Mouse (Mus musculus): ENCODE results near the gene 1700092M07Rik.
A peak's percentile ranks its signal among the peaks of the same experiment; 100 is the strongest.
"Not testable (repeated sequence)": the region's sequence is repeated elsewhere in the genome, so short reads cannot be mapped to it uniquely, and the experiment has no call there.

Gene 1700092M07Rik

GRCm38 (mm10) chr19:8716767-8717475 is 23.6 kb upstream of the 1700092M07Rik start:
- ATAC-seq (ENCODE audit: low TSS enrichment): no peak

- no peak for ATAC-seq (ENCODE audit: low TSS enrichment)
Observed at GRCm38 (mm10) chr19:8718357-8718756, 22.2 kb upstream of the 1700092M07Rik start.

GRCm38 (mm10) chr19:8719037-8719436 is 21.5 kb upstream of the 1700092M07Rik start:
- ATAC-seq (ENCODE audit: low TSS enrichment): not testable (repeated sequence)

DNA sequence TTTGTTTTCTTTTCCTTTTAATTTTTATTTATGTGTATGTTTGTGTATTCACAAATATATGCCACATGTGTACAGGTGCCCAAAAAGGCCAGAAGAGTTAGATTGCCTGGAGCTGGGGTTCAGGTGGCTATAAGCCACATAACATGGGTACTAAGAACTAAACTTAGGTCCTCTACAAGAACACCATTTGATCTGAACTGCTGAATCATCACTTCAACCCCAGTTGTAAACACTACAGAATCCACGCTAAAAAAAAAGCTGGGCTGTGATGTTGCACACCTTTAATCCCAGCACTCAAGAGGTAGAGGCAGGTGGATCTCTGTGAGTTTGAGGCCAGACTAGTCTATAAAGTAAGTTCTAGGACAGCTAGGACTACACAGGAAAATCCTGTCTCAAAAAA is 19.1 kb upstream of the 1700092M07Rik start:
- ATAC-seq (ENCODE audit: low TSS enrichment): no peak

DNA sequence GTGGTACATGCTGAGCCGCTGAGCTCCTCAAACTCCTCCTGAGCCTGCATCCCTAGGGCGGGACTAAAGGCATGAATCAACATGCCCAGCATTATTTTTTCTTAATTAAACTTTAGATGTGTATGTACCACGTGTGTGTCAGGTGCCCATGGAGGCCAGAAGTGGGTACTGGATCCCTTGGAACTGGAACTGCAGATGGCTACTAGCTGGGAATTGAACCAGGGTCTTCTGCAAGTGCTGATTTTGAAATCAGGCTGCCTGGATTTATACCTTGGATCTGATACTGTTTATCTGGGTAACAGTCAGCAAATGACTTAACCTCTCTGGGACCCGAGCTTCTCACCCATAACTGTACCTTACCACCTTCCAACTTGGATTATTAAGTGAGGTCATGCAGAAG is 18.5 kb upstream of the 1700092M07Rik start:
- no peak for ATAC-seq (ENCODE audit: low TSS enrichment)

DNA sequence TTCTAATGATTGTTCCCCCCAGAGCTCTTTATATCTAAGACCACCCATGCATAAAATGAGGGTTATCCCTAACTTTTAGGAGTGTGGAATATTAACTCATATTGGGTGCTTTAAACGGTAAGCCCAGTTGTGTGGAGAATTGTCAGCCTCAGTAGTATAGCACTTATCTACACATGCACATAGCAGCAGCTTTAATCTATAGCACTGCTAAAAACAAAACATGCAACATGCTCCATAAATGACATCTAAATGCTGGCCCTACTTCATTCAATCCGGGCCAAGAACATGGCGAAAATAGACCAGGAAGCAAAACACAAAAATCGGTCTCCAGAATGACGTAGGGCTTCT is 18.0 kb upstream of the 1700092M07Rik start:
- ATAC-seq (ENCODE audit: low TSS enrichment): no peak; the same call in 1 of the 2 replicates

- ATAC-seq (ENCODE audit: low TSS enrichment): peak; percentile 94
Observed at GRCm38 (mm10) chr19:8722907-8723573, 17.5 kb upstream of the 1700092M07Rik start, which contains the start of gene Slc3a2. Gene Slc3a2 (minus strand): TSS chr19:8723369.

DNA sequence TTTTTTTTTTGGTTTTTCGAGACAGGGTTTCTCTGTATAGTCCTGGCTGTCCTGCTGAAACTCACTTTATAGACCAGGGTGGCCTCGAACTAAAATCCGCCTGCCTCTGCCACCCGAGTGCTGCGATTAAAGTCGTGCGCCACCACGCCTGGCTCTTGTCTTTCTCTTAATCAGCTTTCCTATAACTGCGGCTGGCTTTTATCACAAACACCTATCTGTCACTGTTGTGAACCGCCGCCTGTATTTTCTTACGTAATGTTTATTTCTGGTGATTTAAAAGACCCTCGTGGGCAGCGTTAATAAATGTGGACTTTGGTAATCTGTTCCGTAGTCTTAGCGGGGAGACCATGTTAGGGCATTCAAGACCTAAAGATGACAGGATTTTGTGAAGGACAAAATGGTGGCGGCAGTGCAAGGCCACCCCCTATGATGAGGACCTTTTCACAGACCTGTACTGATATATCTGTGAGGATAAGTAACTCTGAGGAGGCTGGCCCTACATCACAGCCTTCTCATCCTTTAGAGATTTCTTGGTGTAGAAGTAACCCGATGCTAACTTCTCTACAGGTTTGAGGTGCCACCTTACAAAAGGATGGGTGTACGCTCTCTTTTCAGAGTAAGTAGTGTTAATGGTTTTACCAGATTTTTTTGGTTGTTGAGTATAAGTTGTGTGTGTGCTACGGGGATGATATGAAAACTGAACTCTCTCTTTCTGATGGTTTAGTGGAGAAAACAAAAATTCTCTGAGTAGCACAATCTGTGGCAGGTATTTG is 16.8 kb upstream of the 1700092M07Rik start:
- no peak for ATAC-seq (ENCODE audit: low TSS enrichment)

- no peak for ATAC-seq (ENCODE audit: low TSS enrichment)
Observed at GRCm38 (mm10) chr19:8724392-8724791, 16.1 kb upstream of the 1700092M07Rik start.

GRCm38 (mm10) chr19:8725081-8725613 is 15.4 kb upstream of the 1700092M07Rik start:
- ATAC-seq (ENCODE audit: low TSS enrichment): no peak

DNA sequence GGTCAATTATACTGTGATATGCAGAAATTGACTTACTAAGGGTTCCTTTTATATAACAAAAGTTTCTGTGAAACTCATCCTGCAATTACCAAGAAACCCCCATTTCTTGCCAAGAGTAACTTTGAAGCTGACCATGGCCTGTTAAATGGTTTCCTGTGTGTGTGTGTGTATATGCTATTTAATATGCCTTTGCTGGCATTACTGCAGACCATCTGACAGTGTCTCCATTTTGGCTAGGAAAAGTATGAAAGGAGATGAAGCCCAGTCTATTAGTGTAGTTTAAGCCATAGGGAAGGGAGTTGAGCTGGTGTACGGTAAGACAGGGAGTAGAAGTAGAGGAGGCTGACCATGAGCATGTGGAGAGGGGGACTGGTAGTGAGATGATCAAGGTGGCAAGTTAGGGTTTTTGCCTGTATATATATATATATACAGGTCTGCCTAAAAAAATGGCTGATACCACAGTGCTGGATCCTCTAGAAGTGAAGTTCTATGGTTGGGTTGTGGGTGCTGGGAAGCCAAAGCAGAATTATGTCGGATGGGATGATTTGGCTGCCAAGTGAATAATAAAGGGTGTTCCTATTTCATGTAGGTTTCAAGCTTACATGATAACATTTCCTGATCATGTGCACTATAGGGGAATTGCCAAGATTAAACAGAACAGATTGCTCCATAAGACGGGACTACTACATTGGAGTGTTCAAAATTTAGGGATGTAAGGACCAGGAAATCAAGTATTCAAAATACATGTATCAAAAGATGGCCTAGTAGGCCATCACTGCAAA is 13.7 kb upstream of the 1700092M07Rik start:
- no peak for ATAC-seq (ENCODE audit: low TSS enrichment)

DNA sequence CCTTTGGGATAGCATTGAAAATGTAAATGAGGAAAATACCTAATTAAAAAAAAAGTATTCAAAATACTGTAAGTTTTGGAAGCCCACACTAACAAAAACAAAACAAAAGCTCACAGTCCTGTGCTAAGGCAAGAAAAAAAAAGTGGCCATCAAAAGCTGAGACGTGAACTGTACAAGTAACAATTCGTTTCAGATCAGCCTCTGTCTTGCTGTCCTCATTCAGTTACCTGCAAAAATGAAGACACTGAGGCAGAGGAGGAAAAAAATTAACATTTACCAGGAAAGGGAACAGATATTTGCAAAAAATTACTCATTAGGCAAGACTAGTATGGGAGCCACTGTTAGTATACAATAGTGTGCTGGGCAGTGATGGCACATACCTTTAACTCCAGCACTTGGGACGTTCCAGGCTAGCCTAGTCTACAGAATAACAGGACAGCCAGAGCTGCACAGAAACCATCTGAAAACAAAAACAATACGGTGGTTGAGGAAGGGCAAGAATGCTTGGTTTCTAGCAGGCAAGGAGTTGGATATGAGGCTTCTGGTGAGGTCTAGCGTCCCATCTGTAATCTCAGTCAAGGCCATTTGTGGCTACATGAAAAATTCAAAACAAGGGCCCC is 12.9 kb upstream of the 1700092M07Rik start:
- ATAC-seq (ENCODE audit: low TSS enrichment): no peak

DNA sequence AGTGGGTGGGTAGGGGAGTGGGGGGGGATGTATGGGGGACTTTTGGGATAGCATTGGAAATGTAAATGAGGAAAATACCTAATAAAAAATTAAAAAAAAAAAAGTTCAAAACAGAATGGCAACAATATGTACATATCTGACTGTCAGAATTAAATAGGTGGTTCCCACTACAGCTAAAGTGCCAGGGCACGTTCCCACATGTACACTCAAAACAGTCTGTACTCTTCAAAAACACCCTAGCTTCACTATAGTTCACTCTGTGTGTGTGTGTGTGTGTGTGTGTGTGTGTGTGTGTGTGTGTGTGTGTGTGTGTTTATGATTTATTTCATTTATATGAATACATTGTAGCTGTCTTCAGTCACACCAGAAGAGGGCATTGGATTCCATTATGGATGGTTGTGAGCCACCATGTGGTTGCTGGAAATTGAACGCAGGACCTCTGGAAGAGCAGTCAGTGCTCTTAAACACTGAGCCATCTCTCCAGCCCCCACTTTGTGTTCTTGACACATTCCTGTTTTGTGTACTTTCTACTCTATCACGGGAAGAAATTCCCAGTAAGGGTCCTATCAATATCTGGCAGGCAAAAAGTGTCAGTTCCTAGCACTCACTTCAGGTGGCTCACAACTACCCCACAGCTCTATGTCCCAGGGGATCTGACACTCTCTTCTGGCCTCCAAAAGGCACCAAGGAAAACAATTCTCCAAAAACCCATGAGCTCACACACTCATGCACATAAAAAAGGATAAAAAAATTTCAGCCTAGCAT is 12.0 kb upstream of the 1700092M07Rik start:
- ATAC-seq (ENCODE audit: low TSS enrichment): not testable (repeated sequence)

DNA sequence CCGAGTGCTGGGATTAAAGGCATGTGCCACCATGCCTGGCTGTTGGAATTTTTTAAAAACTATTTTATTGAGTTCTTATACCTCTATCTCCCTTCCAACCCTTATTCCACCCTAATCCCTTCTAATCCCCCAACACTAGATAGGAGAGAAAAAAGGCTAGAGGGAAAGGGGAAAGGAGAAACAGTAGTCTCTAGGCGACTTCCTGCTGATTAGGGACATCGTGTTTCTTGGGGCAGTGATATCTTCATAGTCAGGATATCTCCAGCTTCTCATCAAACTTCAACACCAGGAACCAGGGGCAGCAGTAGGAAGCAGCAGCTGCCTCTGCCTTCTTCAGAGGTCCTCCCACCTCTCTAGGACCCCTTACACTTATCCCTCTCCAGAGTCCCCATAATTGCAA is 6.2 kb upstream of the 1700092M07Rik start:
- ATAC-seq (ENCODE audit: low TSS enrichment): no peak

DNA sequence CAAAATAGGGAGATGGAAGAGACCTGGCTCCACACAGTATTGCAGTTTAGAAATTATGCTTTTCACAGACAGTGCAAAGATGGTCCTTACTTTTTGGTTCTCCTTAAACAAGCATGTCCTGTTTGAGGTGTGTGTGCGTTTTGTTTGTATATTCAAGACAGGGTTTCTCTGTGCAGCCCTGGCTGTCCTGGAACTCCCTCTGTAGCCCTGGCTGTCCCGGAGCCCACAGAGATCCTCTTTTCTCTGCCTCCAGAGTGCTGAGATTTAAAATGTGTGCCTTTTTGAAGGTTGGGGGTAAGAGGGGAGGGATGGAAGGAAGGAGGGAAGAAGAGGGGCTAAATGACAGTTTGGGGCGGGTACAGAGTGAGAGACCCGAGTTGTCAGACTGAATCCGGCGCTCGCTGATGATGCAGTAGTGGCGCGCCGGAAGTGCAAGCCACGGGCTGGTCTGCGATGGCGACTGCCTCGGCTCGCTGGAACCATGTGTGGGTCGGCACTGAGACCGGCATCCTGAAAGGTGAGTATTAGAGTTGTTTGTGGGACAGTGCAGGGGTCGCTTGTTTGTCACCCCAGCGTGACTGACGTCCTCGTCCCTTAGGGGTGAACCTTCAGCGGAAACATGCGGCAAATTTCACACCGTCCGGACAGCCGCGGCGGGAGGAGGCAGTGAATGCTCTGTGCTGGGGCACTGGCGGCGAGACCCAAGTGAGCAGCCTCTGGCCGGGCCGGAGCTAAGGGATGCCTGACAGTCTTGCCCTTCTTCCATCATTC is 4.9 kb upstream of the 1700092M07Rik start, which contains the start of gene Wdr74:
TSS of gene Wdr74 (plus strand) at position 439 of the 771 bp plus-strand sequence.
- ATAC-seq (ENCODE audit: low TSS enrichment): peak; percentile 90

DNA sequence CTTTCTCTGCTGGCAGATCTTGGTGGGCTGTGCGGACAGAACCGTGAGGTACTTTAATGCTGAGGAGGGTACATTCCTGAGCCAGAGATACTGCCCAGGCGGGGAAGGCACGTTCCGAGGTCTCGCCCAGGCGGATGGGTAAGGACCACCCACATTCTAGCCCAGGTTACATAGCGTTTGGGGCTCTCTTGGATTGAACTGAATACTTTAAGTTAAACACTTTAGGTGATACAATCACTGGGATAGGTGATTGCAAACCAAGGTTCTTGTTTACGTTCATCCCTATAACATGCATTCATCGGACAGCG is 4.4 kb upstream of the 1700092M07Rik start:
- no peak for ATAC-seq (ENCODE audit: low TSS enrichment)

DNA sequence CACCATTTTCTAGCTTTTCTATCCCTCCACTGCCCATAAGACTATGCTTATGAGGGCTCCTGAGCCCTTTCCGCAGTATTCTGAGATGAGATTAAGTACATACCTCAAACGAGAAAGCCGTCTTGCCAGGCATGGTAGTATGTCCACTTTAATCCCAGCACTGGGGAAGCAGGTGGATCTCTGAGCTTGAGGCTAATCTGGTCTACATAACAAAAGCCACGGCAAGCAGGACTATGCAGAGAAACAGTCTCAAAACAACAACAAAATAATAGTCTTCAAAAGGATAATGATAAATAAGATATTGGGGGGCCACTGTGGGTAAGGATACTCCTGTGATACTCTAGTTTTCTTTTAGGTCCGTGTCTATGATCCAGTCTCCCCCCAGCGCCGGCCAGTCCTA is 1.6 kb upstream of the 1700092M07Rik start:
- ATAC-seq (ENCODE audit: low TSS enrichment): no peak

DNA sequence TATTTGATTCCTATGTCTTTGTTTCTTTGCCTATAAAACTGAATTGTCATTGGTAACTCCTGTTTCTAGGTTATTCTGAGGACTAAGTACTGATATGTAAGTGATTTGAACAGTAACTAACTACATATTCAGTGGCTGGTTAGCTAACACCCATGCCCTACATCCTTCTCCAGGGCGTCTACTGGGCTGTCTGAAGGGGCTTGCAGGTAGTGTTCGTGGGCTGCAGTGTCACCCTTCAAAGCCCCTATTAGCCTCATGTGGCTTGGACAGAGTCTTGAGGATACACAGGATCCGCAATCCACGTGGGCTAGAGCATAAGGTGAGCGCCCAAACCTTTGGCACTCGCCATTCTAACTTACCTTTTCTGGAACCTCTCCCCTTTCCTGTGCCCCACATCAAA is 872 bp upstream of the 1700092M07Rik start:
- no peak for ATAC-seq (ENCODE audit: low TSS enrichment)

DNA sequence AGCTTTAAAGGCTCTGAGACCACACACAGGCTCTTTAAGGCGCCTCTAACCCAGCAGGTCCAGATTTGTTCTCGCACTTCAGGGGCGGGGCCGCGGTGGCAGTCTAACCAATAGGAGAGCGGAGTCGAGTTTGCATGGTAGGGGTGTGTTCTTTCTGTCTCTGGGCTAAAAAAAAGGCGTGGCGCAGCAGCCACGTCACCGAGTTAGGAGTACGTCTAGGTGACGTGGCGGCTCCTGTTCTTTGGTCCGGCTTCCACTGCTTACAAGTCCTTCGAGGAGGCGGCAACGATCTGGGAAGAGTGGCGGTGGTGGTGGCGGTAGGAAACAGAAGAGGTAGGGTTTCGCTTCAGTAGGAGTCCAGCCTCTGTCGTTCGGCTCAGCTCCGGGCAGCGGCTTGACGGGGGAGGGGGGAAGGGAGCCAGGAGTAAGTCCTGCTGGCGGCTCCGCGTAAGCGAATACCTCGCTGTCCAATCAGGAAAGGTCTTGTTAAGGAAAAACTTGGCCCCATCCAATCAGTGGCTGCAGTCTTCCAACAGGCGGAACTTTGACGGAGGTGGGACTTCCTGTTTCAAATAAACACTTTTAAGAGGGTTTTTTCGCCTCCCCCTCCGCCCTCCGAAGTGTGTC is 838 bp downstream of the 1700092M07Rik start, which contains the start of gene Stx5a:
TSS of gene Stx5a (plus strand) at position 171 of the 627 bp plus-strand sequence.
- ATAC-seq (ENCODE audit: low TSS enrichment): peak; percentile 98

Data from frontal cortex, adult (tissue).